Mouse (Mus musculus): Measurements from ENCODE around the gene Gm47791. TPM values are rescaled to one million over a fixed set of nuclear protein-coding genes. Genes with fewer than 3 reads are reported as not detected.

The Gm47791 gene
- polyA plus RNA-seq, 1 experiment from 2014 or later = not detected

DNA sequence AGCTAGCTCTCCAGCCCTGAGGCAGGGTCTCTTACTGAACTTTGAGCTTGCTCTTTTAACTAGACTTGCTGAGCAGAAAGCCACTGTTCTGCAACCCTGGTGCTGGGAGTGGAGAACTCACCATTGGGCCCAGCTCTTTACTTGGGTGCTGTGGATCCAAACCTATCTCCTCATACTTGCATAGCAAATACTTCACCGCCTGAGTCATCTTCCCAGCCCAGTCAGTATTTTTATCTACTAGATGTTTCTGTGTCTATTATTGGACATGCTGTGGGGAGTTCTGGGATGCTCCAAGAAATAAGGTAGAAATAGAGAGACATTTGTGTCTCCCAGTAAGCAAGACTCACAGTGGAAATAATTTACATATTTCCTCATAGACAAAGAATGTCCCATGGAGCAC is 33.0 kb upstream of the Gm47791 start:
- no peaks in the 10 kb centered on the region for H3K4me1 ChIP-seq (replicated peaks; ENCODE audit: control insufficient read depth, insufficient read depth, low read length)
- no peak for ATAC-seq (ENCODE audit: low read depth)
- no peak overlapping the region for H3K4me3 ChIP-seq (ENCODE audit: low read length)
- no peak overlapping the region for H3K27ac ChIP-seq (ENCODE audit: low read length)
- no peak overlapping the region for H3K9ac ChIP-seq (ENCODE audit: low read length)
- 97% methylated on average over 1 of the region's 1 CpGs for WGBS
- H3K9me3 ChIP-seq (ENCODE audit: control insufficient read depth, low read length) = no peaks in the 10 kb centered on the region
- H3K27me3 ChIP-seq (ENCODE audit: control insufficient read depth, insufficient read depth, low read depth, low read length) = no peaks in the 10 kb centered on the region
- H3K36me3 ChIP-seq (ENCODE audit: control insufficient read depth, insufficient read depth, low read length) = no peaks in the 10 kb centered on the region
- H3K4me2 ChIP-seq (ENCODE audit: low read depth, low read length) = no peak overlapping the region

DNA sequence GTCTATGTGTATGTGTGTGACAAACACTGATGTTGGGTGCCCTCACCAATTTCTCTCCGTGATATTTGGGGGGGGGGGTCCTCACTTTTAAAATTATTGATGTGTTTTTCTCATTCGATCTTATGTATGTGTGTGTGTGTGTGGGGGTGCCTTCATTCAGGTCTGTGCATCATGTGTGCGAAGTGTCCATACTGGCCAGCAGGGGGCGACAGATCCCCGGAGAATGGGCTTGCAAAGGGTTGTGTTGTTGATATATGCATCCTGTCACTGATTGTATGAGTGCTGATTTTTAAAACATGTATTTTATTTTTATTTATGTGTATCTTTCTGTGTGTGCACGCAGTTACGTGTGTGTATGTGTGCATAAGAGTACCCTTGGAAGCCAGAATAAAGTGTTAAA is 32.6 kb upstream of the Gm47791 start:
- 78% methylated on average over 7 of the region's 7 CpGs for WGBS
- Histone ChIP-seq H3K27me3 (ENCODE audit: control insufficient read depth, insufficient read depth, low read depth, low read length) (no peaks in the 10 kb centered on the region), H3K4me2 (ENCODE audit: low read depth, low read length) (no peak overlapping the region), H3K4me1 (replicated peaks; ENCODE audit: control insufficient read depth, insufficient read depth, low read length) (no peaks in the 10 kb centered on the region), H3K9me3 (ENCODE audit: control insufficient read depth, low read length) (no peaks in the 10 kb centered on the region), H3K9ac (ENCODE audit: low read length) (no peak overlapping the region), H3K27ac (ENCODE audit: low read length) (no peak overlapping the region), H3K4me3 (ENCODE audit: low read length) (no peak overlapping the region), H3K36me3 (ENCODE audit: control insufficient read depth, insufficient read depth, low read length) (no peaks in the 10 kb centered on the region)
- ATAC-seq (ENCODE audit: low read depth) = no peak

DNA sequence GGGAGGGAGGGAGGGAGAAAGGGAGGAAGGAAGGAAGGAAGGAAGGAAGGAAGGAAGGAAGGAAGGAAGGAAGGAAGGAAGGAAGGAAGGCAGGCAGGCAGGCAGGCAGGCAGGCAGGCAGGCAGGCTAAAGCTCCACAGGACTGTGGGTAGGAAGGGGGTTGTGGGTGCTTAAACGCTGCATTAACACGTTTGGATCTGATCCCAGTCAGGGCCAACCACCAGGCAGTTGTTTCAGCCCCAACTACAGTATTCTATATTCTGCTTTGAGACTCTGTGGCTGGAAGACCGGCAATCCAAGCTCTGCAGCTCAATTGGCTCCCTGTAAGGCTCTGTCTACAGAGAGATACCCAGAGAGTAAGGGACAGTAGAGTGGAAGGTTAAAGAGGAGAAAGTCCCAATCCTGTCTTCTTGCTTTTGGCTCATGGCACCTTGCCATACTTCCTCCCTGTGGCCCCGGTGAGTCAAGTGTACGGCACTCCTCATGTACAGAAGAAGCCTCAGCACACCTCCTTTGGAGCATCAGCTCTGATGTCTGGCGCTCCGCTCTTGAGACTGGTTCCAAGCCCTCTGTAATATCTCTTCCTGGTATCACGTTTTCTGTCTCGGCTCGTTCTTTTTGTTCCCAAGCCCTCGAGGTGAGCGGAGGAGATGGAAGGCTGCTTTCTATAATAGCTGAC is 30.2 kb upstream of the Gm47791 start:
- H3K9ac ChIP-seq (ENCODE audit: low read length) = no peak overlapping the region
- H3K4me2 ChIP-seq (ENCODE audit: low read depth, low read length) = no peak overlapping the region
- 71% methylated on average over 12 of the region's 12 CpGs for WGBS
- H3K9me3 ChIP-seq (ENCODE audit: control insufficient read depth, low read length) = no peaks in the 10 kb centered on the region
- no peaks in the 10 kb centered on the region for H3K4me1 ChIP-seq (replicated peaks; ENCODE audit: control insufficient read depth, insufficient read depth, low read length)
- no peak for ATAC-seq (ENCODE audit: low read depth)
- no peaks in the 10 kb centered on the region for H3K36me3 ChIP-seq (ENCODE audit: control insufficient read depth, insufficient read depth, low read length)
- H3K4me3 ChIP-seq (ENCODE audit: low read length) = no peak overlapping the region
- H3K27ac ChIP-seq (ENCODE audit: low read length) = no peak overlapping the region
- no peaks in the 10 kb centered on the region for H3K27me3 ChIP-seq (ENCODE audit: control insufficient read depth, insufficient read depth, low read depth, low read length)

DNA sequence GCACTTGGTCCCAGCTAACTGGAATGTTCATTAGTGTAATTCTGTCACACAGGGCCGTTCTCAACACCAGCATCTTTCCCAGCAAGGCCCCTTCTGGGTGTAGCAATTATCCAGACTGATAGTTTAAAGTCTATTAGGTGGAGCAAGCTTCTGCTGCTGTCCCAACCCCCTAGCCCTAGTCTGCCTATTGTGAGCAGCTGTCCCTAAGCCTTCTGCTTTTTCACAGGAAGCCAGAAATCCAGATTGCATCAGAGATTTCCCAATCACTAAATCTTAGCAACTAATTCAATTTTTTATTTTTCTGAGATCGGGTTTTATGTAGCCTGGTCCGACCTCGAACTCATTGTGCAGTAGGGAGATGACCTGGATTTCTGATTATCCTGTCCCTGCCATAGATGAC is 27.9 kb upstream of the Gm47791 start:
- 75% methylated on average over 4 of the region's 4 CpGs for WGBS

DNA sequence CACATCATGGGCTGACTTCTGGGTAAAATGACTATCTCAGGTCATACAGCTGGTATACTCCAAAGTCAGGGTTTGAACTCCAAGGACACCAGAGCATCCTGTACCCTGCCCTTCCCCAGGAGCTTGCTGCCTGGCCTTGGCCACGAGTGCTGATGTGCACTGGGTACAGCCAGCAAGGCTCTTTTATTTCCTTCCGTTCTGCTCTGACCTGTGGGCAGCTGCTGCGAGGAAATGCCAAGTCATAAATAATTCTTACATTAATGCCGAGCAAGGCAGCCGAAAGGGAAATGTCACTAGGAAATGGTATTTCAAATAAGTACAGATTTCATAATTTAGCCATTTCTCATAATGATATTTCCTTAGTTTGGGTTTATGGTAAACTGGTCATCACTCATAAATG is 27.3 kb upstream of the Gm47791 start:
- Histone ChIP-seq H3K4me1 (replicated peaks; ENCODE audit: control insufficient read depth, insufficient read depth, low read length) (no peaks in the 10 kb centered on the region), H3K4me3 (ENCODE audit: low read length) (no peak overlapping the region), H3K36me3 (ENCODE audit: control insufficient read depth, insufficient read depth, low read length) (no peaks in the 10 kb centered on the region), H3K4me2 (ENCODE audit: low read depth, low read length) (no peak overlapping the region), H3K9me3 (ENCODE audit: control insufficient read depth, low read length) (no peaks in the 10 kb centered on the region), H3K9ac (ENCODE audit: low read length) (no peak overlapping the region), H3K27me3 (ENCODE audit: control insufficient read depth, insufficient read depth, low read depth, low read length) (no peaks in the 10 kb centered on the region), H3K27ac (ENCODE audit: low read length) (no peak overlapping the region)
- WGBS = 42% methylated on average over 5 of the region's 5 CpGs
- peak; percentile 69 for ATAC-seq (ENCODE audit: low read depth)

More for the DNA sequence above, 27.9 kb upstream of the Gm47791 start:
- Histone ChIP-seq H3K4me2 (ENCODE audit: low read depth, low read length) (no peak overlapping the region), H3K36me3 (ENCODE audit: control insufficient read depth, insufficient read depth, low read length) (no peaks in the 10 kb centered on the region), H3K27ac (ENCODE audit: low read length) (no peak overlapping the region), H3K27me3 (ENCODE audit: control insufficient read depth, insufficient read depth, low read depth, low read length) (no peaks in the 10 kb centered on the region), H3K9me3 (ENCODE audit: control insufficient read depth, low read length) (no peaks in the 10 kb centered on the region), H3K4me3 (ENCODE audit: low read length) (no peak overlapping the region), H3K9ac (ENCODE audit: low read length) (no peak overlapping the region), H3K4me1 (replicated peaks; ENCODE audit: control insufficient read depth, insufficient read depth, low read length) (no peaks in the 10 kb centered on the region)
- no peak for ATAC-seq (ENCODE audit: low read depth)

DNA sequence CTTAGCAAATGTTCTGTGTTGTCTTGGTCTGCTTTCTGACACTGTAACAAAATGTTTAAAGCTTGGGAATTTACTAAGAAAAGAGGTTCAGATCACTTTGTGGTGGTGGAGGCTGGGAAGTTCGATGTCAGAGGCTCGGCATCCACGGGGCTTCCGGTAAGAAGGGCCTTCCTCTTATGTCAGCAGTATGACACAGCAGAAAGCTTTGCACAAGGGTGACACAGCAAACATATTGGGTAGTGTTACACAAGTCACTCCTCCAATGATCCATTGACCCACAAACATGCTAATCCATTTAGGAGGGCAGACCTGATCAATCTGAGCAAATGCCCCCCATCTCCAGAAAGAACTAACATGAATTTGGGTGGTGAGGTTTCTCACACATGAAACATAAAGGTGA is 26.0 kb upstream of the Gm47791 start:
- Histone ChIP-seq H3K9me3 (ENCODE audit: control insufficient read depth, low read length) (no peaks in the 10 kb centered on the region), H3K36me3 (ENCODE audit: control insufficient read depth, insufficient read depth, low read length) (no peaks in the 10 kb centered on the region), H3K9ac (ENCODE audit: low read length) (no peak overlapping the region), H3K4me3 (ENCODE audit: low read length) (no peak overlapping the region), H3K4me1 (replicated peaks; ENCODE audit: control insufficient read depth, insufficient read depth, low read length) (no peaks in the 10 kb centered on the region), H3K4me2 (ENCODE audit: low read depth, low read length) (no peak overlapping the region), H3K27me3 (ENCODE audit: control insufficient read depth, insufficient read depth, low read depth, low read length) (no peaks in the 10 kb centered on the region), H3K27ac (ENCODE audit: low read length) (no peak overlapping the region)
- no peak for ATAC-seq (ENCODE audit: low read depth)
- 80% methylated on average over 4 of the region's 4 CpGs for WGBS

DNA sequence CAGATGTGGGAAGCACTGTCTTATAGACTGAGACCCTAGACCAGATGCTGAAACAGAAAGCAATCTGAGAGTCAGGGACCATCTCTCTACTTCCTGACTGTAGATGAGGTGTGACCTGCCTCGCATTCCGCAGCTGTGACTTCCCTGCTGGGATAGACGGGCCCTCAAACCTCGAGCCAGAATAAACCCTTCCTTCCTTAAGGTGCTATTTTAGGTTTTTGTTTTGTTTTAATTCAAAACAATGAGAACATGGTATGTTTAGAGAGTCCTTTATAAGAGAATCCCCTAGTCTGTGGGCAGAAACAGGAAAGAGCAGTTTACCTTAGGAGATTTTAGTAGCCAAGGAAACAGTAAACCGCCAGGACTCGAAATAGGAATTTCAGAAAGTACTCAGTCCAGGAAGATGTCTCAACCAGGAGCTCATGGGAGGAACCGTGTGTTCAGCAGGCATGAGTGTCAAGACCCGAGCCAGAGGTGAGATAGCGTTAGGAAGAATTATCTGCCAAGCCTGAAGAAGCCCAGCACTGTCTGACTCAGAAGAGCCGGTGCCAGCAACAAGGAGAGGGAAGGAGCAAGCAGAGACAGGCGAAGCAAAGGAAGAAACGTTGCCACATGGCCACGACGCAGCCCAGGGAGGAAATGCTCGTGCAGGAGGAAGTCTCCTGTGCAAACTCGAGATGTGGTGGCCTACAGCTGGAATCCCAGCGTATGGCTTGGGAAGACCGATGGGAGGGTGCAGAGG is 24.8 kb upstream of the Gm47791 start:
- Histone ChIP-seq H3K27me3 (ENCODE audit: control insufficient read depth, insufficient read depth, low read depth, low read length) (no peaks in the 10 kb centered on the region), H3K9ac (ENCODE audit: low read length) (no peak overlapping the region), H3K9me3 (ENCODE audit: control insufficient read depth, low read length) (no peaks in the 10 kb centered on the region), H3K4me1 (replicated peaks; ENCODE audit: control insufficient read depth, insufficient read depth, low read length) (no peaks in the 10 kb centered on the region), H3K27ac (ENCODE audit: low read length) (peak overlapping the region; percentile 54), H3K4me2 (ENCODE audit: low read depth, low read length) (no peak overlapping the region), H3K4me3 (ENCODE audit: low read length) (no peak overlapping the region), H3K36me3 (ENCODE audit: control insufficient read depth, insufficient read depth, low read length) (no peaks in the 10 kb centered on the region)
- peak; percentile 77 for ATAC-seq (ENCODE audit: low read depth)
- WGBS = 44% methylated on average over 18 of the region's 18 CpGs

DNA sequence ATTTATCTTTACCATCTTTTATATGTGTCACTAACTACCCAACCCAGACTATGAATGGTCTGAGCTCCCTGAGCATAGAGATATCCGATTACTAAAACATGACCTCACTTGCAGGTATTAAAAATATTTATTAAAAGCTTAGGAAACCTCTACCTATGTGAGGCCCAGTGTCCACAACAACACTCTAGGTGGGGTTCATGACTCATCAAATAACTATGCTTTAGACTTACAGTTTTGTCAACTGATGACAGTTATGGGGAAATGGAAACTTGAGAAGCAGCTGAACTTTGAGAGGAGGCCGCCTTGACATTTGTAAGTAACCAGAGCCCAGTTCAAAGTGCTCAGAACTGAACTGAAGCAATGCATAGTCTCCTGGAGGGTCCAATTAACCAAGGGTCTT is 24.2 kb upstream of the Gm47791 start:
- H3K27ac ChIP-seq (ENCODE audit: low read length) = peak overlapping the region; percentile 6; the same call in 1 of the 2 replicates
- 66% methylated on average over 2 of the region's 2 CpGs for WGBS

DNA sequence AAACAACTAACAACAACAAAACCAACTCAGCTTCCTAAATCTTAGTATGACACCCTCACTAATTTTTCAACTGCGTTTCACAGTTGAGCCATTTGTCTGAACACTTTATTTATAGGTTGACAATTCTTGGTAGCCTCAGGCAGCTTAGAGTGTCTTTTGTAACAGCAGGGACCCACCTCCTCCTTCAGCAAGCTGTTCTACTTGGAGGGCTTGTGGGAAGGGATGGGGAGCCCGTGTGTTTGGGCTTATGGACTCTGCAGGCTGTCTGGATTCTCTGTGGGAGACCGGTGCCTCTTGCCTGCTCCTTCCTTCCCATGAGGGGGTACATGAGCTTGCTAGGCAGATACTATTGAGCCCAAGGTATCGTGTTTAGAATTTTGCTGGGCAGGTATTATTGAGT is 22.9 kb upstream of the Gm47791 start:
- no peak overlapping the region for H3K4me2 ChIP-seq (ENCODE audit: low read depth, low read length)
- H3K27ac ChIP-seq (ENCODE audit: low read length) = no peak overlapping the region
- no peaks in the 10 kb centered on the region for H3K27me3 ChIP-seq (ENCODE audit: control insufficient read depth, insufficient read depth, low read depth, low read length)
- ATAC-seq (ENCODE audit: low read depth) = no peak
- H3K4me1 ChIP-seq (replicated peaks; ENCODE audit: control insufficient read depth, insufficient read depth, low read length) = no peaks in the 10 kb centered on the region
- H3K9ac ChIP-seq (ENCODE audit: low read length) = no peak overlapping the region
- no peak overlapping the region for H3K4me3 ChIP-seq (ENCODE audit: low read length)
- 58% methylated on average over 4 of the region's 4 CpGs for WGBS
- no peaks in the 10 kb centered on the region for H3K9me3 ChIP-seq (ENCODE audit: control insufficient read depth, low read length)
- no peaks in the 10 kb centered on the region for H3K36me3 ChIP-seq (ENCODE audit: control insufficient read depth, insufficient read depth, low read length)

More for the DNA sequence above, 24.2 kb upstream of the Gm47791 start:
- no peaks in the 10 kb centered on the region for H3K9me3 ChIP-seq (ENCODE audit: control insufficient read depth, low read length)
- no peak for ATAC-seq (ENCODE audit: low read depth)
- H3K36me3 ChIP-seq (ENCODE audit: control insufficient read depth, insufficient read depth, low read length) = no peaks in the 10 kb centered on the region
- H3K27me3 ChIP-seq (ENCODE audit: control insufficient read depth, insufficient read depth, low read depth, low read length) = no peaks in the 10 kb centered on the region
- no peak overlapping the region for H3K4me2 ChIP-seq (ENCODE audit: low read depth, low read length)
- H3K4me1 ChIP-seq (replicated peaks; ENCODE audit: control insufficient read depth, insufficient read depth, low read length) = no peaks in the 10 kb centered on the region
- no peak overlapping the region for H3K4me3 ChIP-seq (ENCODE audit: low read length)
- no peak overlapping the region for H3K9ac ChIP-seq (ENCODE audit: low read length)
